Mouse (Mus musculus) G1E (cell line): Measurements from ENCODE around the gene Dscaml1. TPM values are rescaled to one million over a fixed set of nuclear protein-coding genes. Genes with fewer than 3 reads are reported as not detected.

Experiments
- ATAC-seq: 2 replicates; pipeline ENCODE4 v1.8.0; 2016; ENCODE audit warnings: mild to moderate bottlenecking; ENCODE audit not compliant: insufficient number of reproducible peaks, poor library complexity, low FRiP score, severe bottlenecking; ENCODE audit errors: extremely low read depth
- DNase-seq: peaks from one replicate; pipeline ENCODE4 v3.0.0; 2012; ENCODE audit warnings: low spot score
- H3K27me3 ChIP-seq: 2 replicates; pipeline ENCODE4 v1.6.1; 2012; ENCODE audit warnings: mild to moderate bottlenecking, low read length, inconsistent platforms; ENCODE audit not compliant: insufficient read depth
- H3K36me3 ChIP-seq: replicated peaks from 2 replicates; pipeline ENCODE3; 2012; ENCODE audit warnings: mild to moderate bottlenecking, inconsistent platforms
- H3K4me1 ChIP-seq: 2 replicates; pipeline ENCODE4 v1.6.1; 2012; ENCODE audit warnings: low read depth, low read length, inconsistent platforms, mixed read lengths; ENCODE audit not compliant: insufficient read depth
- H3K4me3 ChIP-seq: 2 replicates; pipeline ENCODE4 v1.5.1; 2012; ENCODE audit warnings: low read depth, mild to moderate bottlenecking, inconsistent platforms, low read length, moderate library complexity, mixed read lengths
- H3K9me3 ChIP-seq: replicated peaks from 2 replicates; pipeline ENCODE4 v1.6.1; 2012; ENCODE audit warnings: inconsistent platforms
- CTCF ChIP-seq: IDR thresholded peaks from 2 replicates; pipeline ENCODE4 v1.5.1; 2012; ENCODE audit warnings: low read depth, low read length, inconsistent platforms, mixed read lengths
- GATA1 ChIP-seq: IDR thresholded peaks from 2 replicates; pipeline ENCODE4 v1.6.1; 2012; ENCODE audit warnings: borderline replicate concordance, low read length, inconsistent platforms, mixed read lengths
- GATA2 ChIP-seq: IDR thresholded peaks from 2 replicates; pipeline ENCODE4 v1.6.1; 2012; ENCODE audit warnings: low read depth, low read length, inconsistent platforms, borderline replicate concordance
- POLR2AphosphoS5 ChIP-seq: IDR thresholded peaks from 2 replicates; pipeline ENCODE4 v1.6.1; 2012; ENCODE audit warnings: low read depth, low read length, inconsistent platforms; ENCODE audit not compliant: insufficient replicate concordance
- TAL1 ChIP-seq: conservative IDR thresholded peaks from 2 replicates; pipeline ENCODE4 v1.6.1; 2012; ENCODE audit warnings: low read depth, low read length, inconsistent platforms, mixed read lengths
- polyA plus RNA-seq: library from polyadenylated mRNA; stranded (reverse); fragments of >175 nt; gene quantifications from 2 replicates; pipeline ENCODE4 v1.2.3, GENCODE M21; 2012
- total RNA-seq, 2 experiments: library from RNA; stranded (forward) in 1 of 2; stranded (reverse) in 1 of 2; fragments of 200-1000 nt in 1 of 2; fragments of >200 nt in 1 of 2; fragmentation: Nextera tagmentation in 1 of 2; gene quantifications; 2 replicates each; pipeline ENCODE4 v1.2.3; 2014 to 2017

Dscaml1 gene
- total and polyA plus RNA-seq, 3 experiments: 0.22 TPM; not detected in 2

GRCm38 (mm10) chr9:45572787-45573492 is 146.5 kb downstream of the Dscaml1 start:
- DNase-seq: no peak
- Histone ChIP-seq H3K36me3 (no peaks in the 10 kb centered on the region), H3K9me3 (no peaks in the 10 kb centered on the region), H3K4me3 (no peak overlapping the region), H3K27me3 (peaks cover 2% of the 10 kb centered on the region; the same call in 1 of the 2 replicates), H3K4me1 (no peaks in the 10 kb centered on the region)
- no peak for ATAC-seq
- no peak for TF ChIP-seq GATA2
- TF ChIP-seq TAL1: no peak
- TF ChIP-seq GATA1: no peak
- TF ChIP-seq POLR2AphosphoS5: no peak
- no peak for TF ChIP-seq CTCF

GRCm38 (mm10) chr9:45573493-45573815 is 147.0 kb downstream of the Dscaml1 start:
- no peak for ATAC-seq
- no peaks in the 10 kb centered on the region for H3K9me3 ChIP-seq
- H3K27me3 ChIP-seq: peaks cover 2% of the 10 kb centered on the region; the same call in 1 of the 2 replicates
- no peaks in the 10 kb centered on the region for H3K4me1 ChIP-seq
- TF ChIP-seq POLR2AphosphoS5 (no peak), GATA1 (no peak), GATA2 (no peak), TAL1 (no peak), CTCF (no peak)
- no peak for DNase-seq
- H3K4me3 ChIP-seq: no peak overlapping the region
- H3K36me3 ChIP-seq: no peaks in the 10 kb centered on the region

DNA sequence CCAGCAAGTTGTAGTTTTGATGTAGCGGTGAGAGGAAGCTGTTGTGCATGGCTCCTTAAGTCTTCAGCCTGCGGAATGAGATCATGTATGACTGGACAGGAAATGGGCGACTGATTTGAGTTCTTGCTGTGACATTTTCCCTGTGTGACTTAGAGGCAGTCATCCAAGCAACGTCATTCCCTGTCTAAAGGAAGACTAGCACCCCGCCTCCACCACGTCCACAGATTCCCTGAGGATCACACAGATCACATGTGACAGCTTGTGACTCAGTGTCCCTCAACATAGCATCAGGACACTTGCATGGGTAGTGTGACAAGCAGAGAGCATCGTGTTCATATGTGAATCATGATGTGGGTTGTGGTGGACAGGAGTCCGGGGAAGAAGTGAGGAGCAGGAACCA is 147.6 kb downstream of the Dscaml1 start:
- H3K36me3 ChIP-seq: no peaks in the 10 kb centered on the region
- no peak for TF ChIP-seq POLR2AphosphoS5
- TF ChIP-seq GATA2: no peak
- no peak for TF ChIP-seq CTCF
- no peak for TF ChIP-seq TAL1
- no peak for TF ChIP-seq GATA1
- no peaks in the 10 kb centered on the region for H3K9me3 ChIP-seq
- H3K4me3 ChIP-seq: no peak overlapping the region
- no peaks in the 10 kb centered on the region for H3K4me1 ChIP-seq
- peaks cover 2% of the 10 kb centered on the region; the same call in 1 of the 2 replicates for H3K27me3 ChIP-seq
- no peak for DNase-seq
- no peak for ATAC-seq

- no peak for DNase-seq
- H3K27me3 ChIP-seq: 0 out of 2 replicates have a peak, but pooled peaks cover 3% of the 10 kb centered on the region
- no peak for ATAC-seq
- no peaks in the 10 kb centered on the region for H3K4me1 ChIP-seq
- no peaks in the 10 kb centered on the region for H3K9me3 ChIP-seq
- H3K36me3 ChIP-seq: no peaks in the 10 kb centered on the region
- no peak overlapping the region for H3K4me3 ChIP-seq
- TF ChIP-seq POLR2AphosphoS5 (no peak), TAL1 (no peak), GATA1 (no peak), CTCF (no peak), GATA2 (no peak)
Observed at GRCm38 (mm10) chr9:45580069-45580795, 153.8 kb downstream of the Dscaml1 start.

DNA sequence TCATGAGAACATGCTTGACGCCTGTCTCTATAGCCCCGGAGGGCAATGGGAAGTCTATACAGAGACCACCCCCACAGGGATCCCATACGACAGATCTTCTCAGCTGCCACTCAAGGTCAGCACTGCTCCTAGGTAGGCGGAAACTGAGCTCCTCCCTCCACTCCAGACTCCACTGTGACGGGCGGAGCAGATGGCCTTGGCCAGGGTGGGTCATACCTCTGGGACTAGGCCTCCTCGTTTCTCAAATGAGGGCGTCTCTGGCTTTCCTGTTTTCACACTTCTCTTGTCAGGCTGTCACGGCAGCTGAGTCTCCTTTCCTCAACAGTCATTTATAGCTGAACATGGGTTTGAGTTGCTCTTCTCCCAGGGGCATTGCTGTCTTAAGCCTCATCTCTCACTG is 160.0 kb downstream of the Dscaml1 start:
- DNase-seq (no peak), ATAC-seq (no peak)
- Histone ChIP-seq H3K9me3 (no peaks in the 10 kb centered on the region), H3K27me3 (0 out of 2 replicates have a peak, but pooled peaks cover 3% of the 10 kb centered on the region), H3K4me1 (no peaks in the 10 kb centered on the region), H3K4me3 (no peak overlapping the region), H3K36me3 (no peaks in the 10 kb centered on the region)
- TF ChIP-seq CTCF (no peak), TAL1 (no peak)

GRCm38 (mm10) chr9:45587704-45588103 is 161.3 kb downstream of the Dscaml1 start:
- Histone ChIP-seq H3K9me3 (no peaks in the 10 kb centered on the region), H3K27me3 (peaks cover 7% of the 10 kb centered on the region; the same call in 1 of the 2 replicates), H3K4me1 (no peaks in the 10 kb centered on the region), H3K36me3 (no peaks in the 10 kb centered on the region), H3K4me3 (no peak overlapping the region)
- TF ChIP-seq GATA1 (no peak), POLR2AphosphoS5 (no peak), GATA2 (no peak), CTCF (no peak), TAL1 (no peak)
- no peak for ATAC-seq
- DNase-seq: no peak
